Mouse (Mus musculus) layer of hippocampus, adult 9-11 months (tissue): Measurements from ENCODE around the gene Capn2.

Experiments used
- DNase-seq: peaks from one replicate; pipeline ENCODE4 v3.0.0; 2022

Gene Capn2

GRCm38 (mm10) chr1:182523692-182524091 lies 6.3 kb upstream of the Capn2 start:
- DNase-seq = no peak

- DNase-seq = no peak
Observed at GRCm38 (mm10) chr1:182522961-182523360, 5.6 kb upstream of the Capn2 start.

GRCm38 (mm10) chr1:182520938-182521500 lies 3.6 kb upstream of the Capn2 start:
- DNase-seq = no peak

- DNase-seq = no peak
Observed at GRCm38 (mm10) chr1:182520091-182520937, 2.9 kb upstream of the Capn2 start.

GRCm38 (mm10) chr1:182519341-182519740 lies 1.9 kb upstream of the Capn2 start:
- no peak for DNase-seq

- no peak for DNase-seq
Observed at GRCm38 (mm10) chr1:182518811-182519210, 1.4 kb upstream of the Capn2 start.

- DNase-seq = no peak
Observed at GRCm38 (mm10) chr1:182518143-182518680, 804 bp upstream of the Capn2 start.

GRCm38 (mm10) chr1:182517677-182518011 lies 236 bp upstream of the Capn2 start:
- DNase-seq = no peak

- DNase-seq = no peak
Observed at GRCm38 (mm10) chr1:182514803-182515590, 2.4 kb downstream of the Capn2 start.

GRCm38 (mm10) chr1:182513714-182514113 lies 3.7 kb downstream of the Capn2 start:
- DNase-seq = no peak

GRCm38 (mm10) chr1:182512901-182513410 lies 4.5 kb downstream of the Capn2 start:
- DNase-seq = no peak

GRCm38 (mm10) chr1:182511778-182512177 lies 5.6 kb downstream of the Capn2 start:
- DNase-seq = no peak

- no peak for DNase-seq
Observed at GRCm38 (mm10) chr1:182511073-182511472, 6.3 kb downstream of the Capn2 start.

GRCm38 (mm10) chr1:182509110-182509797 lies 8.2 kb downstream of the Capn2 start:
- no peak for DNase-seq

GRCm38 (mm10) chr1:182506229-182506986 lies 11.0 kb downstream of the Capn2 start:
- no peak for DNase-seq

GRCm38 (mm10) chr1:182505291-182505690 lies 12.1 kb downstream of the Capn2 start:
- DNase-seq = no peak

GRCm38 (mm10) chr1:182504223-182504622 lies 13.2 kb downstream of the Capn2 start:
- no peak for DNase-seq

GRCm38 (mm10) chr1:182503206-182503900 lies 14.1 kb downstream of the Capn2 start:
- DNase-seq = no peak

- no peak for DNase-seq
Observed at GRCm38 (mm10) chr1:182502491-182503050, 14.8 kb downstream of the Capn2 start.

- no peak for DNase-seq
Observed at GRCm38 (mm10) chr1:182501815-182502405, 15.5 kb downstream of the Capn2 start.
